Mouse (Mus musculus) hindbrain, embryonic 16.5 days (tissue): ENCODE data around the gene Cd70. TPM values are rescaled to one million over a fixed set of nuclear protein-coding genes. Genes with fewer than 3 reads are reported as not detected.
"Not testable (repeated sequence)": the region's sequence is repeated elsewhere in the genome, so short reads cannot be mapped to it uniquely, and the experiment has no call there.

Experiments used
- ATAC-seq: fragments of 200-750 bp; cut with Nextera tagmentation; 2 replicates; pipeline ENCODE4 v1.8.0; 2017; ENCODE audit warnings: moderate TSS enrichment, moderate library complexity
- H3K27ac ChIP-seq: fragments of 300-500 bp; sonication (generic); 2 replicates; pipeline ENCODE4 v1.5.1; 2014; ENCODE audit warnings: low read depth, mild to moderate bottlenecking, control low read depth, low read length, moderate library complexity
- H3K27me3 ChIP-seq: fragments of 300-500 bp; sonication (generic); replicated peaks from 2 replicates; pipeline ENCODE4 v1.6.1; 2014; ENCODE audit warnings: low read length; ENCODE audit not compliant: control insufficient read depth, insufficient read depth
- H3K36me3 ChIP-seq: fragments of 300-500 bp; sonication (generic); 2 replicates; pipeline ENCODE4 v1.6.1; 2014; ENCODE audit warnings: mild to moderate bottlenecking, low read length, moderate library complexity, mixed read lengths; ENCODE audit not compliant: control insufficient read depth, insufficient read depth
- H3K4me1 ChIP-seq: fragments of 300-500 bp; sonication (generic); 2 replicates; pipeline ENCODE4 v1.6.1; 2014; ENCODE audit warnings: low read depth, low read length; ENCODE audit not compliant: control insufficient read depth, insufficient read depth
- H3K4me2 ChIP-seq: fragments of 300-500 bp; sonication (generic); 2 replicates; pipeline ENCODE4 v1.6.1; 2014; ENCODE audit warnings: mild to moderate bottlenecking, low read length, control low read depth, moderate library complexity
- H3K4me3 ChIP-seq: fragments of 300-500 bp; sonication (generic); 2 replicates; pipeline ENCODE4 v1.5.1; 2014; ENCODE audit warnings: mild to moderate bottlenecking, low read length, control low read depth, moderate library complexity
- H3K9ac ChIP-seq: fragments of 300-500 bp; sonication (generic); 2 replicates; pipeline ENCODE4 v1.6.1; 2014; ENCODE audit warnings: low read depth, mild to moderate bottlenecking, control low read depth, low read length, moderate library complexity
- H3K9me3 ChIP-seq: fragments of 300-500 bp; sonication (generic); 2 replicates; pipeline ENCODE4 v1.6.1; 2014; ENCODE audit warnings: mild to moderate bottlenecking, low read length, moderate library complexity; ENCODE audit not compliant: control insufficient read depth
- WGBS: fragments of 180-500 bp; shearing (Covaris S2); extraction: QIAGEN DNeasy Blood & Tissue Kit; methylation state at CpG from one replicate; pipeline ENCODE4 v1.1.7; 2014; 5-methylcytosine and 5-hydroxymethylcytosine counted together
- polyA plus RNA-seq: library from polyadenylated mRNA; unstranded; fragments of >200 nt; fragmentation: Nextera tagmentation; extraction: Ambion mirVana; gene quantifications from 2 replicates; pipeline ENCODE4 v1.2.1, GENCODE M21; 2015

Gene Cd70
- polyA plus RNA-seq, 1 experiment from 2014 or later = 2.1 TPM

GRCm38 (mm10) chr17:57139708-57140107, 9.9 kb downstream of the Cd70 start:
- no peaks in the 10 kb centered on the region for H3K9me3 ChIP-seq
- ATAC-seq = no peak
- WGBS = 91% methylated on average over 3 of the region's 3 CpGs

GRCm38 (mm10) chr17:57138676-57139075, 10.9 kb downstream of the Cd70 start:
- H3K4me1 ChIP-seq = no peaks in the 10 kb centered on the region
- H3K4me3 ChIP-seq = no peak overlapping the region
- H3K36me3 ChIP-seq = no peaks in the 10 kb centered on the region
- no peak overlapping the region for H3K27ac ChIP-seq
- H3K4me2 ChIP-seq = no peak overlapping the region
- ATAC-seq = no peak
- no peaks in the 10 kb centered on the region for H3K9me3 ChIP-seq
- WGBS = 82% methylated on average over 4 of the region's 4 CpGs
- H3K27me3 ChIP-seq = no peaks in the 10 kb centered on the region
- no peak overlapping the region for H3K9ac ChIP-seq

More at GRCm38 (mm10) chr17:57139708-57140107, 9.9 kb downstream of the Cd70 start:
- Histone ChIP-seq H3K4me1 (no peaks in the 10 kb centered on the region), H3K27ac (no peak overlapping the region), H3K4me3 (no peak overlapping the region), H3K4me2 (no peak overlapping the region), H3K27me3 (no peaks in the 10 kb centered on the region), H3K9ac (no peak overlapping the region), H3K36me3 (no peaks in the 10 kb centered on the region)

GRCm38 (mm10) chr17:57135635-57136034, 13.9 kb downstream of the Cd70 start:
- no peaks in the 10 kb centered on the region for H3K36me3 ChIP-seq
- H3K4me3 ChIP-seq = no peak overlapping the region
- no peaks in the 10 kb centered on the region for H3K4me1 ChIP-seq
- H3K27ac ChIP-seq = no peak overlapping the region
- no peaks in the 10 kb centered on the region for H3K9me3 ChIP-seq
- H3K9ac ChIP-seq = no peak overlapping the region
- no peak overlapping the region for H3K4me2 ChIP-seq
- ATAC-seq = no peak
- WGBS = 85% methylated on average over 3 of the region's 3 CpGs
- no peaks in the 10 kb centered on the region for H3K27me3 ChIP-seq

GRCm38 (mm10) chr17:57134693-57135092, 14.9 kb downstream of the Cd70 start:
- no peak overlapping the region for H3K9ac ChIP-seq
- no peaks in the 10 kb centered on the region for H3K36me3 ChIP-seq
- H3K27ac ChIP-seq = no peak overlapping the region
- no peaks in the 10 kb centered on the region for H3K27me3 ChIP-seq
- H3K4me2 ChIP-seq = no peak overlapping the region
- no peak overlapping the region for H3K4me3 ChIP-seq
- no peak for ATAC-seq
- H3K9me3 ChIP-seq = no peaks in the 10 kb centered on the region
- 78% methylated on average over 2 of the region's 2 CpGs for WGBS
- H3K4me1 ChIP-seq = no peaks in the 10 kb centered on the region

GRCm38 (mm10) chr17:57134021-57134420, 15.6 kb downstream of the Cd70 start:
- not testable (repeated sequence) for H3K4me2 ChIP-seq, H3K36me3 ChIP-seq, H3K27ac ChIP-seq, H3K9me3 ChIP-seq, H3K4me1 ChIP-seq, ATAC-seq, H3K27me3 ChIP-seq, H3K9ac ChIP-seq, H3K4me3 ChIP-seq
- 33% methylated on average over 3 of the region's 3 CpGs for WGBS

GRCm38 (mm10) chr17:57131793-57132192, 17.8 kb downstream of the Cd70 start:
- Histone ChIP-seq H3K27ac (no peak overlapping the region), H3K4me3 (no peak overlapping the region), H3K9me3 (no peaks in the 10 kb centered on the region), H3K4me2 (no peak overlapping the region), H3K27me3 (no peaks in the 10 kb centered on the region), H3K4me1 (no peaks in the 10 kb centered on the region), H3K36me3 (no peaks in the 10 kb centered on the region), H3K9ac (no peak overlapping the region)
- ATAC-seq = no peak
- WGBS = 87% methylated on average over 1 of the region's 1 CpGs

GRCm38 (mm10) chr17:57125853-57126622, 23.5 kb downstream of the Cd70 start:
- H3K9ac ChIP-seq = no peak overlapping the region
- H3K4me3 ChIP-seq = no peak overlapping the region
- no peak overlapping the region for H3K4me2 ChIP-seq
- H3K27ac ChIP-seq = no peak overlapping the region
- no peaks in the 10 kb centered on the region for H3K27me3 ChIP-seq
- 73% methylated on average over 3 of the region's 3 CpGs for WGBS
- H3K9me3 ChIP-seq = no peaks in the 10 kb centered on the region
- ATAC-seq = no peak
- H3K36me3 ChIP-seq = no peaks in the 10 kb centered on the region
- H3K4me1 ChIP-seq = no peaks in the 10 kb centered on the region

GRCm38 (mm10) chr17:57124792-57125191, 24.8 kb downstream of the Cd70 start:
- H3K4me3 ChIP-seq = no peak overlapping the region
- H3K27me3 ChIP-seq = no peaks in the 10 kb centered on the region
- ATAC-seq = no peak
- H3K4me1 ChIP-seq = no peaks in the 10 kb centered on the region
- 82% methylated on average over 4 of the region's 4 CpGs for WGBS
- no peak overlapping the region for H3K4me2 ChIP-seq
- H3K27ac ChIP-seq = no peak overlapping the region
- H3K36me3 ChIP-seq = no peaks in the 10 kb centered on the region
- H3K9ac ChIP-seq = no peak overlapping the region
- H3K9me3 ChIP-seq = no peaks in the 10 kb centered on the region

- Histone ChIP-seq H3K4me1 (no peaks in the 10 kb centered on the region), H3K9me3 (no peaks in the 10 kb centered on the region), H3K9ac (no peak overlapping the region), H3K4me2 (no peak overlapping the region), H3K36me3 (no peaks in the 10 kb centered on the region), H3K27me3 (no peaks in the 10 kb centered on the region), H3K4me3 (no peak overlapping the region), H3K27ac (no peak overlapping the region)
- ATAC-seq = no peak
- 89% methylated on average over 11 of the region's 11 CpGs for WGBS
Observed at GRCm38 (mm10) chr17:57123192-57124118, 26.1 kb downstream of the Cd70 start.
